Mouse (Mus musculus) ES-E14 (cell line): ENCODE data around the gene Gdpgp1. TPM values are rescaled to one million over a fixed set of nuclear protein-coding genes. Genes with fewer than 3 reads are reported as not detected.

ENCODE experiments used
- DNase-seq: peaks from one replicate; pipeline ENCODE4 v3.0.0-alpha.2; 2013; ENCODE audit warnings: low read depth, low spot score
- H3K27ac ChIP-seq: 2 replicates; pipeline ENCODE4 v1.5.1; 2012; ENCODE audit warnings: low read depth, mild to moderate bottlenecking, low read length, moderate library complexity, mixed read lengths; ENCODE audit not compliant: poor library complexity, insufficient read depth, severe bottlenecking
- H3K36me3 ChIP-seq: 2 replicates; pipeline ENCODE4 v1.6.1; 2012; ENCODE audit warnings: mild to moderate bottlenecking, low read length, moderate library complexity, mixed read lengths; ENCODE audit not compliant: control insufficient read depth, poor library complexity, insufficient read depth, severe bottlenecking
- H3K4me1 ChIP-seq, 2 experiments: fragments of 150-350 bp in 1 of 2; sonication (generic) in 1 of 2; 2 replicates each; pipeline ENCODE4 v1.6.1; 2012; ENCODE audit warnings: low read length in 2 of 2, mild to moderate bottlenecking in 1 of 2, mixed read lengths in 1 of 2; ENCODE audit not compliant: control insufficient read depth in 2 of 2, insufficient read depth in 2 of 2, poor library complexity in 1 of 2
- H3K4me3 ChIP-seq, 2 experiments: fragments of 150-350 bp in 1 of 2; sonication (generic) in 1 of 2; 2 replicates each; pipeline ENCODE4 v1.5.1; 2012; ENCODE audit warnings: low read length in 2 of 2, low read depth in 1 of 2, mild to moderate bottlenecking in 1 of 2, mixed read lengths in 1 of 2; ENCODE audit not compliant: insufficient read depth in 1 of 2, poor library complexity in 1 of 2, severe bottlenecking in 1 of 2
- H3K9ac ChIP-seq: 2 replicates; pipeline ENCODE4 v1.6.1; 2012; ENCODE audit warnings: low read depth, mild to moderate bottlenecking, low read length, mixed read lengths; ENCODE audit not compliant: poor library complexity, insufficient read depth, severe bottlenecking
- H3K9me3 ChIP-seq: fragments of 150-350 bp; sonication (generic); 2 replicates; pipeline ENCODE4 v1.6.1; 2012; ENCODE audit warnings: low read depth, mild to moderate bottlenecking, low read length; ENCODE audit not compliant: control insufficient read depth, insufficient read depth
- CHD2 ChIP-seq: IDR thresholded peaks from 2 replicates; pipeline ENCODE4 v1.6.1; 2014; ENCODE audit warnings: mild to moderate bottlenecking, low read depth, low read length, inconsistent platforms
- HCFC1 ChIP-seq: IDR thresholded peaks from 2 replicates; pipeline ENCODE4 v1.6.1; 2012; ENCODE audit warnings: low read length, inconsistent platforms, borderline replicate concordance; ENCODE audit not compliant: insufficient read depth
- MAFK ChIP-seq: IDR thresholded peaks from 2 replicates; pipeline ENCODE4 v1.6.1; 2014; ENCODE audit warnings: mild to moderate bottlenecking, low read depth, low read length, inconsistent platforms; ENCODE audit not compliant: insufficient read depth
- ZC3H11A ChIP-seq: IDR thresholded peaks from 2 replicates; pipeline ENCODE4 v1.6.1; 2012; ENCODE audit warnings: low read depth, mild to moderate bottlenecking, inconsistent platforms, low read length, borderline replicate concordance
- ZNF384 ChIP-seq: IDR thresholded peaks from 2 replicates; pipeline ENCODE4 v1.6.1; 2012; ENCODE audit warnings: low read depth, low read length, inconsistent platforms
- in situ Hi-C, 2 experiments: fragments of 600-800 bp; cut with MboI; formaldehyde crosslinking; loops; one replicate each; pipeline ENCODE4 v1.15.1; 2025; ENCODE audit warnings: low sequenced_read_pairs in 2 of 2, inconsistent platforms in 1 of 2; ENCODE audit not compliant: unreplicated experiment in 2 of 2
- total RNA-seq: library from RNA; depleted of rRNA; stranded (reverse); fragments of 300-350 nt; gene quantifications from 2 replicates; pipeline ENCODE4 v1.2.3, GENCODE M21; 2012

Gene Gdpgp1
- total RNA-seq, 1 experiment = 4.4 TPM

- Histone ChIP-seq H3K9ac (no peak overlapping the region), H3K36me3 (no peaks in the 10 kb centered on the region), H3K9me3 (no peaks in the 10 kb centered on the region), H3K27ac (no peak overlapping the region), H3K4me3 (peak overlapping the region in 1 of 2 experiments; percentile 91; a peak in 2 of 4 replicates), H3K4me1 (peaks cover 4 to 12% of the 10 kb centered on the region in 2 experiments; a peak in 3 of 4 replicates)
- TF ChIP-seq CHD2 (no peak), MAFK (no peak), ZC3H11A (no peak), HCFC1 (no peak), ZNF384 (no peak)
- in situ Hi-C loops = no loop called here
- no peak for DNase-seq
These were observed 14.2 kb downstream of the Gdpgp1 start for GRCm38 (mm10) chr7:80246859-80247258.

GRCm38 (mm10) chr7:80252437-80252836, 19.8 kb downstream of the Gdpgp1 start:
- no peaks in the 10 kb centered on the region for H3K36me3 ChIP-seq
- H3K4me1 ChIP-seq = peaks cover 2 to 12% of the 10 kb centered on the region in 2 experiments; a peak in 2 of 4 replicates
- no peak overlapping the region for H3K27ac ChIP-seq
- no peak for TF ChIP-seq ZC3H11A
- no peak for TF ChIP-seq ZNF384
- TF ChIP-seq MAFK = no peak
- no peak for TF ChIP-seq CHD2
- TF ChIP-seq HCFC1 = no peak
- DNase-seq = no peak
- H3K9me3 ChIP-seq = no peaks in the 10 kb centered on the region
- no peak overlapping the region for H3K4me3 ChIP-seq
- in situ Hi-C loops = no loop called here
- no peak overlapping the region for H3K9ac ChIP-seq

DNA sequence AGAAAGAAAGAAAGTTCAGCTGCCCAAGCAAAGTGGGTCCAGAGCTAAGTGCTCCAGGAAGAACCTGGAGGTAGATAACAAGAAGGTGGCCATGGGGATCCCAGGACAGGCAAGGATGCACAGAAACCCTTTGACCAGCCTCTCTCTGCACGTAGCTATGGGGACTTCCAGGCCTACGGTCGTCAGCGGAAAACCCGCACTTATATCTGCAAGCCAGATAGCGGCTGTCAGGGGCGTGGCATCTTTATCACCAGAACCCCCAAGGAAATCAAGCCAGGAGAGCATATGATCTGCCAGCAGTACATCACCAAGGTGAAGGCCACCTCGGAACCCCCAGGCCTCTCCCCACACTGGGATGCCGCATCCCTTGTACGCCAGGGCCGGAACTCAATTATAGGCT, 20.2 kb downstream of the Gdpgp1 start:
- no peak overlapping the region for H3K4me3 ChIP-seq
- H3K27ac ChIP-seq = no peak overlapping the region
- no peak for DNase-seq
- H3K9ac ChIP-seq = no peak overlapping the region
- in situ Hi-C loops = no loop called here
- no peaks in the 10 kb centered on the region for H3K9me3 ChIP-seq
- TF ChIP-seq ZC3H11A (no peak), MAFK (no peak), CHD2 (no peak), HCFC1 (no peak), ZNF384 (no peak)
- peaks cover 2 to 12% of the 10 kb centered on the region in 2 experiments; a peak in 2 of 4 replicates for H3K4me1 ChIP-seq
- H3K36me3 ChIP-seq = no peaks in the 10 kb centered on the region

DNA sequence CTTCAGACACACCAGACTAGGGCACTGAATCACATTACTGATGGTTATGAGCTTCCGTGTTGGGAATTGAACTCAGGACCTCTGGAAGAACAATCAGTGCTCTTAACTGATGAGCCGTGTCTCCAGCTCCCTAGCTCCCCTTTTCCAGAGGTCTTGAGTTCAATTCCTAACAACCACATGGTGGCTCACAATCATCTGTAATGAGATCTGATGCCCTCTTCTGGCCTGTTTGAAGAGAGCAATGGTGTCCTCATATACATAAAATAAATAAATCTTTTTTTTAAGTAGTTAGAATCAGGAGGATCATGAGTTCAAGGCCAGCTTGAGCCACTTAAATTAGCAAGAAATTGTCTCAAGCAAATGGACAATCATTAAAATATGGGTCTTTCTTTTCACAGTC, 23.3 kb downstream of the Gdpgp1 start:
- DNase-seq = no peak
- Histone ChIP-seq H3K4me1 (peaks cover 2 to 3% of the 10 kb centered on the region in 2 experiments; a peak in 1 of 4 replicates), H3K9ac (no peak overlapping the region), H3K36me3 (no peaks in the 10 kb centered on the region), H3K9me3 (no peaks in the 10 kb centered on the region), H3K4me3 (no peak overlapping the region), H3K27ac (no peak overlapping the region)
- in situ Hi-C loops = no loop called here
- no peak for TF ChIP-seq MAFK
- no peak for TF ChIP-seq HCFC1
- no peak for TF ChIP-seq ZNF384
- TF ChIP-seq ZC3H11A = no peak
- no peak for TF ChIP-seq CHD2

- peaks cover 3 to 4% of the 10 kb centered on the region in 2 experiments; a peak in 2 of 4 replicates for H3K4me1 ChIP-seq
- H3K27ac ChIP-seq = no peak overlapping the region
- peak overlapping the region in 1 of 2 experiments; percentile 16; a peak in 1 of 4 replicates for H3K4me3 ChIP-seq
- H3K9me3 ChIP-seq = no peaks in the 10 kb centered on the region
- H3K36me3 ChIP-seq = no peaks in the 10 kb centered on the region
- DNase-seq = no peak
- peak overlapping the region; percentile 17; the same call in 1 of the 2 replicates for H3K9ac ChIP-seq
- in situ Hi-C loops = no loop called here
- TF ChIP-seq CHD2 = no peak
- TF ChIP-seq MAFK = no peak
- no peak for TF ChIP-seq ZNF384
- TF ChIP-seq HCFC1 = no peak
- no peak for TF ChIP-seq ZC3H11A
These were observed 25.0 kb downstream of the Gdpgp1 start for GRCm38 (mm10) chr7:80257706-80258105.
